Mouse (Mus musculus): Measurements from ENCODE around the gene Ssh3.

- TF ChIP-seq CTCF (IDR thresholded peaks at IDR 0.05; ENCODE audit: low read depth) = peak; percentile 85
- TF ChIP-seq EP300 (IDR thresholded peaks at IDR 0.05; ENCODE audit: low read depth) = no peak
These were observed 40.8 kb upstream of the Ssh3 start for GRCm38 (mm10) chr19:4309776-4310185.

Measured in heart, postnatal 0 days (tissue).